Mouse (Mus musculus) liver, embryonic 16.5 days (tissue): ENCODE measurements around the gene Gm17349. TPM values are rescaled to one million over a fixed set of nuclear protein-coding genes. Genes with fewer than 3 reads are reported as not detected.
"Not testable (repeated sequence)": the region's sequence is repeated elsewhere in the genome, so short reads cannot be mapped to it uniquely, and the experiment has no call there.

Source experiments
- ATAC-seq: fragments of 200-750 bp; cut with Nextera tagmentation; 2 replicates; pipeline ENCODE4 v1.8.0; 2017; ENCODE audit warnings: low read depth, mild to moderate bottlenecking, moderate number of reproducible peaks, moderate library complexity
- H3K27ac ChIP-seq: fragments of 300-500 bp; sonication (generic); 2 replicates; pipeline ENCODE4 v1.5.1; 2014; ENCODE audit warnings: mild to moderate bottlenecking, low read length
- H3K27me3 ChIP-seq: fragments of 300-500 bp; sonication (generic); 2 replicates; pipeline ENCODE4 v1.6.1; 2014; ENCODE audit warnings: low read depth, low read length, mixed read lengths; ENCODE audit not compliant: control insufficient read depth, insufficient read depth
- H3K36me3 ChIP-seq: fragments of 300-500 bp; sonication (generic); 2 replicates; pipeline ENCODE4 v1.6.1; 2014; ENCODE audit warnings: mild to moderate bottlenecking; ENCODE audit not compliant: control insufficient read depth, insufficient read depth
- H3K4me1 ChIP-seq: fragments of 300-500 bp; sonication (generic); 2 replicates; pipeline ENCODE4 v1.6.1; 2014; ENCODE audit warnings: low read depth, low read length, mixed read lengths; ENCODE audit not compliant: control insufficient read depth
- H3K4me2 ChIP-seq: fragments of 300-500 bp; sonication (generic); 2 replicates; pipeline ENCODE4 v1.6.1; 2014; ENCODE audit warnings: low read depth, low read length, mixed read lengths
- H3K4me3 ChIP-seq: fragments of 300-500 bp; sonication (generic); 2 replicates; pipeline ENCODE4 v1.5.1; 2014; ENCODE audit warnings: low read depth, mild to moderate bottlenecking, low read length
- H3K9ac ChIP-seq: fragments of 300-500 bp; sonication (generic); 2 replicates; pipeline ENCODE4 v1.6.1; 2014; ENCODE audit warnings: low read depth, low read length
- H3K9me3 ChIP-seq: fragments of 300-500 bp; sonication (generic); replicated peaks from 2 replicates; pipeline ENCODE4 v1.6.1; 2016; ENCODE audit warnings: low read length; ENCODE audit not compliant: control insufficient read depth
- WGBS: fragments of 180-500 bp; shearing (Covaris S2); extraction: QIAGEN DNeasy Blood & Tissue Kit; methylation state at CpG from one replicate; pipeline ENCODE4 v1.1.7; 2014; ENCODE audit not compliant: insufficient replicate concordance; 5-methylcytosine and 5-hydroxymethylcytosine counted together
- polyA plus RNA-seq: library from polyadenylated mRNA; unstranded; fragments of >200 nt; fragmentation: Nextera tagmentation; extraction: Ambion mirVana; gene quantifications from 2 replicates; pipeline ENCODE4 v1.2.1, GENCODE M21; 2015

The Gm17349 gene
- polyA plus RNA-seq, 1 experiment from 2014 or later = not detected

- no peak for ATAC-seq
- no peak overlapping the region for H3K27ac ChIP-seq
- WGBS = 88% methylated on average over 5 of the region's 5 CpGs
These were observed 22.9 kb upstream of the Gm17349 start for GRCm38 (mm10) chr15:99728211-99728610.

GRCm38 (mm10) chr15:99727525-99727924, 22.2 kb upstream of the Gm17349 start:
- Histone ChIP-seq H3K4me1 (peaks cover 30% of the 10 kb centered on the region), H3K4me3 (no peak overlapping the region), H3K36me3 (peaks cover 12% of the 10 kb centered on the region), H3K9ac (no peak overlapping the region), H3K27me3 (no peaks in the 10 kb centered on the region), H3K27ac (no peak overlapping the region), H3K4me2 (no peak overlapping the region), H3K9me3 (no peaks in the 10 kb centered on the region)
- ATAC-seq = no peak
- 88% methylated on average over 12 of the region's 12 CpGs for WGBS

More at GRCm38 (mm10) chr15:99728211-99728610, 22.9 kb upstream of the Gm17349 start:
- no peaks in the 10 kb centered on the region for H3K9me3 ChIP-seq
- H3K4me3 ChIP-seq = no peak overlapping the region
- no peaks in the 10 kb centered on the region for H3K27me3 ChIP-seq
- H3K9ac ChIP-seq = no peak overlapping the region
- H3K36me3 ChIP-seq = peaks cover 12% of the 10 kb centered on the region
- H3K4me1 ChIP-seq = peaks cover 26% of the 10 kb centered on the region
- no peak overlapping the region for H3K4me2 ChIP-seq

- H3K9ac ChIP-seq, H3K4me3 ChIP-seq, H3K4me2 ChIP-seq, H3K9me3 ChIP-seq, H3K27me3 ChIP-seq, ATAC-seq, H3K27ac ChIP-seq: not testable (repeated sequence)
- peaks cover 30% of the 10 kb centered on the region for H3K4me1 ChIP-seq
- 72% methylated on average over 4 of the region's 5 CpGs for whole genome bisulfite sequencing
- H3K36me3 ChIP-seq = peaks cover 12% of the 10 kb centered on the region
These were observed 21.7 kb upstream of the Gm17349 start for GRCm38 (mm10) chr15:99727039-99727438.

GRCm38 (mm10) chr15:99726549-99726948, 21.3 kb upstream of the Gm17349 start:
- no peak for ATAC-seq
- H3K27me3 ChIP-seq = no peaks in the 10 kb centered on the region
- peaks cover 30% of the 10 kb centered on the region for H3K4me1 ChIP-seq
- H3K36me3 ChIP-seq = peaks cover 12% of the 10 kb centered on the region
- H3K9me3 ChIP-seq = no peaks in the 10 kb centered on the region
- H3K4me2 ChIP-seq = peak overlapping the region; percentile 82
- H3K4me3 ChIP-seq = peak overlapping the region; percentile 87
- 54% methylated on average over 2 of the region's 2 CpGs for WGBS
- H3K27ac ChIP-seq = no peak overlapping the region
- H3K9ac ChIP-seq = peak overlapping the region; percentile 90

- WGBS = under 1% methylated on average over 66 of the region's 68 CpGs
These were observed 20.3 kb upstream of the Gm17349 start, which contains the start of gene Cox14 for GRCm38 (mm10) chr15:99725341-99726155. Cox14 (plus strand) TSS chr15:99725618.

GRCm38 (mm10) chr15:99724292-99725021, 19.2 kb upstream of the Gm17349 start:
- peak overlapping the region; percentile 42 for H3K4me3 ChIP-seq
- H3K9ac ChIP-seq = peak overlapping the region; percentile 25; the same call in 1 of the 2 replicates
- no peaks in the 10 kb centered on the region for H3K27me3 ChIP-seq
- H3K4me1 ChIP-seq = peaks cover 30% of the 10 kb centered on the region
- WGBS = 13% methylated on average over 16 of the region's 16 CpGs
- H3K4me2 ChIP-seq = peak overlapping the region; percentile 82
- peaks cover 12% of the 10 kb centered on the region for H3K36me3 ChIP-seq
- ATAC-seq = peak; percentile 17
- H3K9me3 ChIP-seq = no peaks in the 10 kb centered on the region
- peak overlapping the region; percentile 82 for H3K27ac ChIP-seq

More at GRCm38 (mm10) chr15:99725341-99726155, 20.3 kb upstream of the Gm17349 start, which contains the start of gene Cox14:
- Histone ChIP-seq H3K36me3 (peaks cover 12% of the 10 kb centered on the region), H3K9ac (peak within 1 kb of the TSS; percentile 90), H3K4me3 (peak within 1 kb of the TSS; percentile 87), H3K4me1 (peaks cover 30% of the 10 kb centered on the region), H3K9me3 (no peaks in the 10 kb centered on the region), H3K27me3 (no peaks in the 10 kb centered on the region), H3K27ac (peak within 1 kb of the TSS; percentile 87), H3K4me2 (peak within 1 kb of the TSS; percentile 82)
- ATAC-seq = peak; percentile 89

GRCm38 (mm10) chr15:99723515-99724291, 18.4 kb upstream of the Gm17349 start:
- H3K9ac ChIP-seq = no peak overlapping the region
- H3K4me1 ChIP-seq = peaks cover 30% of the 10 kb centered on the region
- no peaks in the 10 kb centered on the region for H3K9me3 ChIP-seq
- H3K27me3 ChIP-seq = no peaks in the 10 kb centered on the region
- peak; percentile 20; the same call in 1 of the 2 replicates for ATAC-seq
- no peak overlapping the region for H3K4me3 ChIP-seq
- H3K36me3 ChIP-seq = peaks cover 7% of the 10 kb centered on the region
- peak overlapping the region; percentile 82 for H3K27ac ChIP-seq
- 23% methylated on average over 11 of the region's 11 CpGs for WGBS
- peak overlapping the region; percentile 82 for H3K4me2 ChIP-seq

GRCm38 (mm10) chr15:99723120-99723514, 17.8 kb upstream of the Gm17349 start:
- H3K36me3 ChIP-seq = peaks cover 2% of the 10 kb centered on the region
- H3K27ac ChIP-seq = peak overlapping the region; percentile 82
- no peaks in the 10 kb centered on the region for H3K9me3 ChIP-seq
- H3K4me2 ChIP-seq = 0 out of 2 replicates have a peak overlapping the region, but pooled peaks have one; percentile 82
- no peaks in the 10 kb centered on the region for H3K27me3 ChIP-seq
- no peak for ATAC-seq
- WGBS = 37% methylated on average over 10 of the region's 10 CpGs
- peaks cover 30% of the 10 kb centered on the region for H3K4me1 ChIP-seq
- H3K4me3 ChIP-seq = no peak overlapping the region
- no peak overlapping the region for H3K9ac ChIP-seq
